Mouse (Mus musculus) MEL (cell line): ENCODE data around the gene Hist1h2ba.

Experiments
- BHLHE40 ChIP-seq: IDR thresholded peaks from 2 replicates; pipeline ENCODE4 v1.6.1; 2012; ENCODE audit warnings: low read depth, mild to moderate bottlenecking, inconsistent platforms, low read length, improper control_type of control experiment, borderline replicate concordance
- CTCF ChIP-seq, 3 experiments: IDR thresholded peaks in 2 of 3; conservative IDR thresholded peaks in 1 of 3; 2 replicates each; pipeline ENCODE4 v1.5.1; 2011 to 2012; ENCODE audit warnings: low read length in 3 of 3, low read depth in 2 of 3, mild to moderate bottlenecking in 2 of 3, improper control_type of control experiment in 1 of 3, inconsistent platforms in 1 of 3, mixed read lengths in 1 of 3, moderate library complexity in 1 of 3; ENCODE audit not compliant: control insufficient read depth in 1 of 3, insufficient read depth in 1 of 3, poor library complexity in 1 of 3, severe bottlenecking in 1 of 3
- GATA1 ChIP-seq: IDR thresholded peaks from 2 replicates; pipeline ENCODE4 v1.6.1; 2011; ENCODE audit warnings: low read depth, low read length, improper control_type of control experiment
- KAT2A ChIP-seq: conservative IDR thresholded peaks from 2 replicates; pipeline ENCODE4 v1.6.1; 2012; ENCODE audit warnings: low read depth, low read length, improper control_type of control experiment, inconsistent platforms
- MXI1 ChIP-seq: IDR thresholded peaks from 2 replicates; pipeline ENCODE4 v1.6.1; 2011; ENCODE audit warnings: mild to moderate bottlenecking, low read depth, low read length, improper control_type of control experiment
- POLR2A ChIP-seq, 2 experiments: IDR thresholded peaks; 2 replicates each; pipeline ENCODE4 v1.6.1; 2011 to 2012; ENCODE audit warnings: low read length in 2 of 2, mild to moderate bottlenecking in 2 of 2, control low read depth in 1 of 2, improper control_type of control experiment in 1 of 2, low read depth in 1 of 2, moderate library complexity in 1 of 2; ENCODE audit not compliant: control insufficient read depth in 1 of 2, insufficient read depth in 1 of 2, poor library complexity in 1 of 2
- POLR2AphosphoS2 ChIP-seq: IDR thresholded peaks from 2 replicates; pipeline ENCODE4 v1.6.1; 2011; ENCODE audit warnings: low read length, improper control_type of control experiment
- SIN3A ChIP-seq: IDR thresholded peaks from 2 replicates; pipeline ENCODE4 v1.6.1; 2012; ENCODE audit warnings: low read length, improper control_type of control experiment, inconsistent platforms
- USF1 ChIP-seq: IDR thresholded peaks from 2 replicates; pipeline ENCODE4 v1.6.1; 2014; ENCODE audit warnings: low read depth, mild to moderate bottlenecking, inconsistent platforms, low read length, improper control_type of control experiment, moderate library complexity
- USF2 ChIP-seq, 2 experiments: IDR thresholded peaks; 2 replicates each; pipeline ENCODE4 v1.6.1; 2011 to 2012; ENCODE audit warnings: improper control_type of control experiment in 2 of 2, low read length in 2 of 2, borderline replicate concordance in 1 of 2, inconsistent platforms in 1 of 2, low read depth in 1 of 2, mild to moderate bottlenecking in 1 of 2; ENCODE audit not compliant: insufficient read depth in 1 of 2
- ZC3H11A ChIP-seq: IDR thresholded peaks from 2 replicates; pipeline ENCODE4 v1.6.1; 2012; ENCODE audit warnings: low read depth, mild to moderate bottlenecking, inconsistent platforms, low read length, improper control_type of control experiment
- ZMIZ1 ChIP-seq: IDR thresholded peaks from 2 replicates; pipeline ENCODE4 v1.6.1; 2012; ENCODE audit warnings: low read depth, mild to moderate bottlenecking, inconsistent platforms, low read length, improper control_type of control experiment, moderate library complexity

- TF ChIP-seq SIN3A (no peak), KAT2A (no peak), BHLHE40 (no peak), USF1 (no peak), POLR2A (IDR thresholded peaks at IDR 0.05; ENCODE audit: control insufficient read depth in 1 of 2, insufficient read depth in 1 of 2, low read depth in 1 of 2, low read length in 2 of 2, poor library complexity in 1 of 2) (no peak), GATA1 (no peak), USF2 (IDR thresholded peaks at IDR 0.05; ENCODE audit: borderline replicate concordance in 1 of 2, insufficient read depth in 1 of 2, low read depth in 1 of 2, low read length in 2 of 2) (no peak), CTCF (IDR thresholded peaks at IDR 0.05 in 2 of 3, conservative IDR thresholded peaks at IDR 0.05 in 1 of 3; ENCODE audit: control insufficient read depth in 1 of 3, insufficient read depth in 1 of 3, low read depth in 2 of 3, low read length in 3 of 3, poor library complexity in 1 of 3, severe bottlenecking in 1 of 3) (no peak), ZMIZ1 (no peak), ZC3H11A (no peak), MXI1 (no peak), POLR2AphosphoS2 (no peak)
These were observed 37.9 kb upstream of the Hist1h2ba start for GRCm38 (mm10) chr13:23971870-23972269.
